Mouse (Mus musculus) kidney, postnatal 14 days (tissue): ENCODE measurements around the gene Fbxw21.
"Not testable (repeated sequence)": the region's sequence is repeated elsewhere in the genome, so short reads cannot be mapped to it uniquely, and the experiment has no call there.

ENCODE experiments used
- DNase-seq: peaks from one replicate; pipeline ENCODE4 v3.0.0; 2022; ENCODE audit warnings: mixed read lengths

Gene Fbxw21

DNA sequence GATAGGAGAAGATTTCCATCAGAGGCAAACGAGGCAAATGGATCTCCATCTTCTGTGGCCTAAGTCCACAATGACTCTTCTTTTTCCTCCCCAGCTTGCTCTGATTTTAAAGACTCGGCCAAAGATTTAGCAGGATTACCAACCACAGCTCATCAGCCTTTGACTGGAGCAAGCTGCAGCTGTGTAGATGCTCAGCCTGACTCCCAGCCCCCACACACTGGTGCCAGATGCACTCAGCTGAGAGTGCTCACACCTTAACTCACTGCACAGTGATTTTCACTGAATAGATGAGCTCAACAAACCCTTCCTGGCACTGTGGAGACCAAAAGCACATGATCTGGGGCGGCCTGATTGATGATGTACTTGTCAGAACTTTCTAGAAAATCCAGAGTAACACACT, at the start of gene Fbxw21:
Gene Fbxw21, minus strand, starts transcription at position 101 of the 400 bp plus-strand sequence.
- DNase-seq, result no peak

GRCm38 (mm10) chr9:109201347-109201746, 39.5 kb upstream of the Fbxw21 start:
- not testable (repeated sequence) for DNase-seq

GRCm38 (mm10) chr9:109200349-109200748, 38.5 kb upstream of the Fbxw21 start:
- no peak for DNase-seq

DNA sequence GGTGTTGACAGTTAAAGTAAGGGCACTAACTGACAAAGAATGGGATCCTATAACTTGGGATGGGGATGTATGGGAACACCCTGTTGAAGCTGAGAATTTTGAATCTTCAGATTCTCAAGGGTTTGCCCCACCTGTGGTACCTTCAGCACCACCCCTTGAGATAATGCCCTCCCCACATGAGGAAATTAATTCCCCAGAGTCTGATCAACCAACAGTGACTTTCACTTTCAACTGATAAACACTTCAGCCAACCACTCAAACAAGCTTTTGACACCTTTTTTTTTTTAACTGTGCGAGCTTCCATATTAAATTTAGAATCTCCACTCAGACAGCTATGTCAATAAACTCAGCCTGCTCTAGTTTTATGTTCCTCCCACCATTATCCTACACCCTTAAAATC, 37.5 kb upstream of the Fbxw21 start:
- DNase-seq, result no peak

GRCm38 (mm10) chr9:109195875-109196274, 34.0 kb upstream of the Fbxw21 start, which contains the start of gene Fbxw13:
Gene Fbxw13, minus strand, starts transcription at chr9:109195975.
- not testable (repeated sequence) for DNase-seq

DNA sequence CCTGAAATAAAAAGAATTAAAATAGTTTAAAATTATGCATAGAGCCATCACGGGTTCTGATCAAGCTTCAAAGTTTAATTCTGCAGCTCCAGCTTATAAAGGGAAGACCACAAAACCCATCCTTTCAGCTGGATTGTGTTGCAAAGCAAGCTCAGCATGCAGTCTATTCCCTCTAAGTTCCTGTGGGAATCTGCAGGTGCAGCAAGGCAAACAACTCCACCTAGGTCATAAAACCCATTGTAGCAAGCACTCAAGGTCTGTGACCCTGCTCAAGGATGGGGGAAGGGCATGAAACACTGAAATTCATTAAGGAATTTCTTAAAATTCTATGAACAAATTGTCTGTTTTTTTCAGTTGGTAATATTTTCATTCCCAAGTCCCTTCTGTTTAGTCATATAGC, 15.4 kb upstream of the Fbxw21 start:
- DNase-seq, result no peak

GRCm38 (mm10) chr9:109176301-109176700, 14.5 kb upstream of the Fbxw21 start:
- no peak for DNase-seq

GRCm38 (mm10) chr9:109167316-109167715, 5.5 kb upstream of the Fbxw21 start:
- DNase-seq, result no peak

- not testable (repeated sequence) for DNase-seq
These were observed 21.4 kb downstream of the Fbxw21 start for GRCm38 (mm10) chr9:109140414-109140813.

GRCm38 (mm10) chr9:109130076-109130475, 31.8 kb downstream of the Fbxw21 start:
- DNase-seq, result no peak

DNA sequence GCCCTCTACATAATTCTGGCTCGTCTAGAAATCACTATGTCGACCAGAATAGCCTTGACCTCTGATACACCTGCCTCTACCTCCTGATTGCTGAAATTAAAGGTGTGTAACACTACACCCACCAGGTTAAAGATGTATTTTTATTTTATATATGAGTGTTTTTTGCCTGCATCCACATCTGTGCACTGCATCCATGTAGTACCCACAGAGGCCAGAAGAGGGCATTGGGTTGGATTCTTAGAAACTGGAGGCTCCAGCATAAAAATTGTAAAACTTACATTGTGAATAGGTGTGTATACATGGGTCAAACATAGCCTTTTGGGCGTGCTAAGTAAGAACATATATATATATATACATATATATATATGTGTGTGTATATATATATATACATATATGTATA, 33.6 kb downstream of the Fbxw21 start:
- DNase-seq, result peak; percentile 34

DNA sequence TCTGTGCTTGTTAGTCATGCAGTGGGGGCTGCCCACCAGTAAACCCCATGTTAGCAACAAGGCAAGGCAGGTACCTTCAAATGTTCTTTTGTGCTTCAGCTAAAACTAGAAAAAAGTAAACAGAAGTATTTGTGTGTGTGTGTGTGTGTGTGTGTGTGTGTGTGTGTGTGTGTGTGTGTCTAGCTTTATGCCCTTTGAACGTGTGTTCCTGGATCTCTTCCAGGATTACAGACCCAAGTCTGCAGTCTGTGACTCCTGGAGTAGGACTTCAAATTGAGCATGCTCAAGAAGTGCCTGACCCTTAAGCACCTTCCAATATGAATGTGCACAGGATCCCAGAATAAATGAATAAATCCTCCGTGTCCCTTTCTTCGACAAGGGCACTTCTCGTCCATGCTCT, 34.8 kb downstream of the Fbxw21 start:
- DNase-seq, result peak; percentile 43

DNA sequence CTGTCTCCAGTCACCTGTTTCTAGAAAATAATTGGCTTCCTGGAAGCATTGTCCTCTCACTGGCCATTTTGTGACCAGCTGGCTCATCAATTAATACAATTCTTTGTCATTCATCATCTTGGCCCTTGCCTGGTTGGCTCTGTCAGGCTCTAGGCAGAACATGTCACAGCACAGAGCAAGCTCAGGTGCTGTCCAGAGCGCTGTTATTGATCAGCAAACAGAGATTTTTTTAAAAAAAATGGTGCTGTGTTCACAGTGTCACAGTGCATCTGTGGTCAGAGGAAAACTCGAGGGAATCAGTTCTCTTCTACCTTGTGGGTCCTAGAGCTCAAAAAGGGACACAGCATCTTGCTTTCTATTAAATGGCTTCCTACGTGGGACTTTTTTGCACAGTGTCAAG, 36.4 kb downstream of the Fbxw21 start:
- DNase-seq, result peak; percentile 0

GRCm38 (mm10) chr9:109125043-109125442, 36.8 kb downstream of the Fbxw21 start:
- DNase-seq, result no peak

GRCm38 (mm10) chr9:109124164-109124563, 37.7 kb downstream of the Fbxw21 start:
- DNase-seq, result peak; percentile 0

DNA sequence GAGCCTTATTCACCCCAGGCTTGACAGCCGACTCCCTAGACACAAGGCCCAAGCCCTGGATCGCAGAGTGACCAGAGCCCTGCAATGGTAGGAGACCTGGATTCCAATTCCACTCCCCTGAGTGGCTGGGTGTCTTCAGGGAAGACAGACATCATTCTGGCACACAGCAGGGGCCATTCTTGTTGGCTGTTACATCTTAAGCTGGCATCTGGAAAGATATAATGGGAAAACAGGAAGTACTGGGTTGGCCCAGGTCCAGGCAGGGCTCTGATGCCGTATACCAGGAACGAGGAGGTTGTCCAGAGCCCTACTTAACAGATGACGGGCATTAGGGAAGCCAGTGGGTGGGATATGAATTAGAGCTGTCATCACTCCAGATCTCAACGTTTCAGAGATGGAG, 38.6 kb downstream of the Fbxw21 start:
- peak; percentile 20 for DNase-seq

GRCm38 (mm10) chr9:109122553-109123085, 39.2 kb downstream of the Fbxw21 start:
- DNase-seq, result peak; percentile 45

DNA sequence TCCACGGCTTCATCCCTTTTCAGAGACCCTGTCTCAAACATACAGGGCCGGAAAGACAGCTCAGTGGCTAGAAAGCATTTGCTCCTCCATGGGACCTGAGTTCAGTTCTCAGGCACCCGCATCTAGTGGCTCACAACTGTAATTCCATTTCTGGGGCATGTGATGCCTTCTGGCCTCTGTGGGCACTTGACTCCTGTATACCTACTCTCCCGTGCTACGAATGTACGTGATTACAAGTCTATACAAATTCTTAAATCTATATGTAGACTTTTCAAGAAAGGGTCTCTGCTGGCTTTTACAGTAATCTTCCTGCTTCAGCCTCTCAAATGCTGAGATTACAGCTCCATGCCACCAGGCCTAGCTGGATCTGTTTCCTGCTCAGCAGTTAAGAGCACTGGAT, 40.9 kb downstream of the Fbxw21 start:
- peak; percentile 0 for DNase-seq

- peak; percentile 0 for DNase-seq
These were observed 42.3 kb downstream of the Fbxw21 start for GRCm38 (mm10) chr9:109119571-109119970.

GRCm38 (mm10) chr9:109118106-109118505, 43.7 kb downstream of the Fbxw21 start:
- peak; percentile 36 for DNase-seq

DNA sequence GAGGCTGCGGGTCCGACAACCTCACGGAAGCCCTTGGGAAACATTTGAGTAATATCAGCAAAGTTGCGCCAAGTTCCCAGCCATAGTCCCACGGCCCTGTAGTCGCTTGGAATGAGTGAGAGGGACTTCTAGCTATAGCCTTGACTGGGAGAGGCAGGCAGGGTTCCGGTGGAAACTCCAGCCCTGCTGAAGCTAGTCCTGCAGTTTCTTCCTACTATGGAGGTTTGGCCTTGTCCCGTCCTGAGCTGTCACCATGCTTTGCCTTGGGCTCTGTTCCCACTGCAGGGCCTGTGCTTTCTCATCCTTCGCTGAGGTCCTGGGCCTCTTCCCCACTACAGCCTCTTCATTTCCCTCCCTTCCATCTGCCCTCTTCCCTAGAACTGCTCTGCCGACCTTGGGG, 45.6 kb downstream of the Fbxw21 start:
- no peak for DNase-seq

DNA sequence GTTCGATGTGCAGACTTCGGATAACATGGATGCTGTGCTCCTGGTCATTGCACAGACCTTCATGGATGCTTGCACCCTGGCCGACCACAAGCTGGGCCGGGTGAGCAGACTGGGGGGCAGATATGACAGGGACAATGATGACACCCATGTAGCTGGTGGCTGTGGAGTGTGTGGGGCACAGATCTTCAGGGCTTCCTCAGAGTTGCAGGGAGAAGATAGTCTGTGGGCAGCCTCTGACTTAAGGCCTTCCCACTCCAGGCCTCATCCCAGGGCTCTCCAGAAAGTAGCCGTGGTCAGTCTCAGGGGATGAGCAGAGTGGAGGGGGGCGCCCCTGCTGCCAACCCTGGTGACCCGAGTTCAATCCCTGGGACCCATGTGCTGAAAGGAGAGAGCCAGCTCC, 47.0 kb downstream of the Fbxw21 start:
- DNase-seq, result no peak

DNA sequence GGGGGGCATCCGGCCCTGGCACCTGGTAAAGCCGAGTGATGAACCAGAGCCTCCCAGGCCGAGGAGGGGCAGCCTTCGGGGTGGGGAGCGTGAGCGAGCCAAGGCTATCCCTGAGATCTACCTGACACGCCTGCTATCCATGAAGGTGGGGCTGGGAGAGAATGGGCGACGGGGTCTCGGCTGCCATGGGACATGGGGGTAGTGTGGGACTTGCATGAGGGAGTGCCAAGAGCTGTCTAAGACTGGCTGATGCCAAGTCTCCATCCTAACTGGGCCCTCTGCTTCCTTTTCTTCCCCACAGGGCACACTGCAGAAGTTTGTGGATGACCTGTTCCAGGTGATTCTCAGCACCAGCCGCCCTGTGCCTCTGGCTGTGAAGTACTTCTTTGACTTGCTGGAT, 47.6 kb downstream of the Fbxw21 start:
- no peak for DNase-seq

DNA sequence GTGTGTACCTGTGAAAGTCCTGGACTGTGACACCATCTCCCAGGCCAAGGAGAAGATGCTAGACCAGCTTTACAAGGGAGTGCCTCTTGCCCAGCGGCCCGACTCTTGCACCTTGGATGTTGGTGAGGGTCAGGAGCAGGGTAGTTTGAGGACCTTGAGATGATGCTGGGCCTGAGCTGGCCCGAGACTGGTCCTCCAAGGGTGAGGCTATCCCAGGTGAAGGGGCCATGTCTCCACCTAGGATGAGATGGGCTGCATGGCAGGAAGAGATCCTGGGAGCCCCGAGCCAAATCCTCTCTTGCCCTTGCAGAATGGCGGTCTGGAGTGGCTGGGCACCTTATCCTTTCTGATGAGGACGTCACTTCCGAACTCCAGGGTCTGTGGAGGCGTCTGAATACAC, 48.5 kb downstream of the Fbxw21 start:
- DNase-seq, result no peak

- no peak for DNase-seq
These were observed 50.2 kb downstream of the Fbxw21 start for GRCm38 (mm10) chr9:109111591-109111990.
